Mouse (Mus musculus): ENCODE data around the gene Fermt2.
"Not testable (repeated sequence)": the region's sequence is repeated elsewhere in the genome, so short reads cannot be mapped to it uniquely, and the experiment has no call there.

Fermt2 gene

DNA sequence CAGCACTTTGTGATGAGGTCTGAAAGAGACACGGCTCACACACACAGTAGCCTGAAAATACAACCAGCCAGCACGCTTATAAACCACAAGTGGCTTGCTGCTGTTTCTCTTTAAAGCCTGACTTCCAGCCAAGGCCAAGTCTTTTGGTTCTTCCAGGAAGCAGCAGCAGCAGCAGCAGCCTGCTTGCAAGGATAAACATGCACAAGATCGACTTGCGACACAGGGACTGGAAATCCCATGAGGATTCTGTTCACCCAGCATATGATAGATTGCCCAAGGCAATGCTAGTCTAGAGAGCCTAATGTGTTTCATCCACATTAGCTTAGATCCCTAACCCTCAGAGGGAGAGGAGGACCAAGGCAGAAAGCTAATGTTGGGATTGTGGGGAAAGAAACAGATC, 22.0 kb downstream of the Fermt2 start:
- DNase-seq (ENCODE audit: low spot score): peak; percentile 84

DNA sequence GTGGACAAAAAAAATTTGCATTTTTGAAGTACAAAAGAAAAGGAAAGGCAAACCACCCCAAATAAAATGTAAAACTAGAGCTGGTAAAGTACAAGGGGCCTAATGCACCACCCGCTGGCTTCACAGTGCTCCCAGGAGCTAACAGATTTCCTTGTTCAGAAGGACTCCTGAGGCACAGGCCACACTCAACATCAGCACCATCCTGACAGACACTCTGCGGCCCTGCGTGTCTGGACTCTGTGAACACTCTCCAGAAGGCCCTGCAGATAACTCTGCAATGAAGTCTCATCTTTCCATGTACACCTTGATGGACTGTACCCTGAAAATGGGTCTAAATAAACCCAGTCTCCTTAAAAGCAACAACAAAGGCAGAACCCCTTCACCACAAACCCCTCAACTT, 22.5 kb downstream of the Fermt2 start:
- DNase-seq (ENCODE audit: low spot score): no peak

DNA sequence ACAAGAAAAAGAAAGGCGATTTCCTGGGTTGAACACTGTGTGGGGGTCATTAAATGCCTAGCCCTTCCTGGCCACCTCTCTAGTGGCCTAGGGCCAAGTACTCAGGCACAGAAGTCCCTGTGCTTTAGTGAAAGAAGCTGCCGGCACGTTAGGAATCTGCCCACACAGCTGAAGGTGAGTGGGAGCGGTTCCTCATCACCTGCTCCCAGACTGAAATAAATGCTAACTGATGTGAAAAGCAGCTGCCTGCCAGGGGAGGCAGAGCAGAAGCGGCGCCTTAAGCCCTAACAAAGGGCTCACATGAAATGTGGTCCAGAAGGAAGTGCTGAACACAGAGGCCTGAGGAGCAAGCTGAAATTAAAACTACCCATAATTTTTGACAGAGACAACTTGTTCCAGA, 22.9 kb downstream of the Fermt2 start:
- DNase-seq (ENCODE audit: low spot score): no peak

DNA sequence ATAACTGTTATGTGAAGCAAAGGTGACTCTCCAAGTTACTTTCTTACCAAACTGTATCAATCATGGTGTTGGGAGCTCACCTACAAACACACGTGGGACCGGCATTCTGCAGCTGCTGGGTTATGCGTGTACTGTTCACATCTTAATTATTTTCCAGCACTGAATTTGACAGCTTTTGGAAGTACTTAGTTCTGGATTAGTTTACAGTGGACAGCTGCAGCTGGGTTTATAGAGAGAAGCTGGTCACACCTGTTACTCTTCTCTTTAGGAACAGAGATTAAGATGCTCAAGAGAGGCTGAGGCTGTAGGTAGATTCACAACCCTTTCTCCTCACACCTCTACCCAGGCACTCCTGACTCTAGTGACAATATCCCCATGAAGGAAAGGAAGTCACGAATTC, 23.8 kb downstream of the Fermt2 start:
- DNase-seq (ENCODE audit: low spot score): no peak

DNA sequence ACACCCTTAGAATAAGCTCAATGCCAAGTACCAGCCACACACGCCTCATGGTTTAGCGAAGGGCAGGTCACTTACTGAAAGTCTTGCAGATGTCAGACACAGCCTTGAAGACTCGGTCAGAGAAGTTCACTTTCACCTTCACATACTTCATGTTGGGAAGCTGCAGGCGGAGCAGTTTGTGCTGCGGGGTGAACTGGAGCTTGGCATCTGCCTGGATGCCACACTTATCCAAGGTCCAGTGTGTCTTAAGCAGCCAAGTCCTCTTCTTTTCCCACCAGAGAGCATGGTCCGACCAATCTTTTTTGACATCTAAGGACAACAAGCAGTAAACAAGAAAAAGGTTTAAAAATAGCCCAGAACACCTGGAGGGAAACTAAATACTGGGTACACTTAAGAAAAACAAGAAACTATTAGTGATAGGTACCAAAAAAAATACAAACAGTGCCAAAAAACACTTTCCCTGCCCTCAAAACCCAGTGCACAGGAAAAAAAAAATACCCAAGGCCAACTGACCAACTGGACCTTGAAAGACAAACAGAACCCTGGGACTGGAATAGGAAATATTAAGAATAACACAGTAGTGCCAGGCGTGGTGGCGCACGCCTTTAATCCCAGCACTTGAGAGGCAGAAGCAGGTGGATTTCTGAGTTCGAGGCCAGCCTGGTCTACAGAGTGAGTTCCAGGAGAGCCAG, 25.4 kb downstream of the Fermt2 start:
- DNase-seq (ENCODE audit: low spot score): no peak

DNA sequence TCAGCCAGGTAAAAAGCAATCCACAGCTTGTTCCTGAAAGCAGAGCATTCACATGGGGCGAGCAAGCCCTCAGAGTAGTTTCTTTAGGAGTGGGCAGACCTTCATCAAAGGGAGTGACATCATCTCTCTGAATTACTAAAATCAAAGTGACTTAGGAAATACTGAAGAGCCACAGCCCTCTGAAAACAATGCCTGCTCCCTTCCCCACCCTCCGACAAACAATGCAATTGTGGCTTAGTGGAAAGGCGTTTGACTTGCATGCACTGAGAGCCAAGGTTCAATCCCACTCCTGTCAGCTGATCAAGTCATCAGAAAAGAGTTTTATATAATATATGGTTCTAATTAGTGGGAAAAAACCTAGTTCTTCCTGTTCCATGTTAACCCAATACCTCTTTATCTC, 26.0 kb downstream of the Fermt2 start:
- no peak for DNase-seq (ENCODE audit: low spot score)

DNA sequence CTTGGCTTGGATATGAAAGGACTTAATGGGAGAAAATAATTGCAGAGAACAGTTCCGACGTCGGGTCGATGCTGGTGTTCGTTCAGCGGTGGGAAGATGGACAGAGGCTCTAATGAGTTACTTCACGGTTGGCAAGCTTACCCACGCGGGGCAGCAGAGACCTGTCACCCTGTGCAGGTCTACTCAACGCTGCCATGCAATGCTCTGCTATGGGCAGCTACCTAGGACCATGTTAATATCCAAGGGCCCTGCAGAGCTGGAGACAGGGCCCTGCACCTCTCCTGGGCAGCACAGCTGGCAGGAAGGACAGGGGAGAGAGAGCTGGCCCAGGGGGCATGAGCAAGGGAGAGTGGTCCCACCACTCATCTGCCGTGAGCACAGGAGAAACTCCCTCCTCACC, 29.9 kb downstream of the Fermt2 start:
- DNase-seq (ENCODE audit: low spot score): no peak

DNA sequence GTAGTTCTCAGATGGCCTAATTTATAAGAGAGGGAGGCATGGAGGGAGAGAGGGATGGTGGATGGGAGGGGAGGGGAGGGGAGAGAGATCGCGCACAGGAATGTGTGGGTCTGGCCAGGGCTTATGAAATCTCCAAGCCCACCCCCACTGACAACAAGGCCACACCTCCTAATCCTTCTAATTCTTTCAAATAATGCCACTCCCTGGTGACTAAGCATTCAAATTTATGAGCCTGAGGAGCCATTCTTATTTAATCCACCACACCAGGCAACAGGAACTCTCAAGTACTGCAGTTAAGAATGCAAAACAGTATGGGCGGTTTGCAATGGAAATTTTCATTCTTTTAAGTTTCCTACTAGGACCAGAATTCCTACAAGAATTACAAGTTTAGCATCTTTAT, 32.8 kb downstream of the Fermt2 start:
- no peak for DNase-seq (ENCODE audit: low spot score)

DNA sequence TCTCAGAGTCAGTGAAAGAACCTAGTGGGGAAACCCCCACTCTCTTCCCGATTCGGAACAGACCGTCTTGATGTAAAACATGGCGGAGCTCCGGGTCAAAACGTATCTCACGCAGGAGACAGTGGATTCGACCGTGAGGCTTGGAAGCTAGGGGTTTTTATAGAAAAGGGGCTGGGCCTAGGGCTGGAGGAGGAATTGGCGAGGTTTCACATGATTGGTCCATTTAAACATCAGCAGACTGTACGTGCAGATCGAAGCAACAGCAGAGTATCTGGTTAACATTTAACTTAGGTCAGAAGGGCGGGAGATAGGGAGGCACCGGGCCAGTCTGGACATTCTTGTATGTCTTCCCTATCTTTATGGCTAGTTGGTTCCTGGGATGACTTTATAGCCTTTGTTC, 34.1 kb downstream of the Fermt2 start:
- DNase-seq (ENCODE audit: low spot score): not testable (repeated sequence)

DNA sequence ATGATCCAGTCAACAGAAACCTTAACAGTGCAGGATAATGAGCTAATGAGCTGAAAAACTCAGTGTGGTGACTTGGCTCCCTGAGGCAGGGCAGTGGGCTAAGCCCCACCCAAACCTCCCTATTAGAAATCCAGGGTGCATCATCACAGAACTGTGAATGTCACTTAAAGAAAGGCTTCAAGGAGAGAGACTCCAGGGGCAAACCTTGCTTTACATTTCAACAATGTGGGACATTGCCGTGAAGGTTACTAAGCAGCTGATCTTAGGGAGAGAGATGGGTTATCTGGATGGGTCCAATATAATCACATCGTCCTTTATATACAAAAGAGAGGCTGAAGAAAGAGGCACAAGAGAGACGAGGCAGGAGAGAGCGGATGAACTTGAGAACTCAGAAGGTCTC, 36.0 kb downstream of the Fermt2 start:
- DNase-seq (ENCODE audit: low spot score): no peak

DNA sequence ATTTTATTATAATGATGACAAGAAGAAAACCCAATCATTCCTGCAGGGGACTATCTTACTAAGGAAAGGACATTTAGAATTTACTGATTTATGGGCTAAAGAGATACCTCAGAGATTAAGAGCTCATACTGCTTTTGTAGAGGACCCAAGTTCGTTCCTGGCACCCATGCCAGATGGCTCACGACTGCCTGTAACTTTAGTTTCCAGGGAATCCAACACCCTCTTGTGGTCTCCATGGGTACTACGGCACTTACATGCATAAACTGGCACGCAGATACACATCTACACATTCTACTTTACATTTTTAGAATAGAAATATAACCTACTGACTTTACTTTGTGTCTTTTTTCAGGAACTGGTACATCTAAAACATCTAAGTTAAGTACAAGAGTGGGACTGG, 37.2 kb downstream of the Fermt2 start:
- no peak for DNase-seq (ENCODE audit: low spot score)

DNA sequence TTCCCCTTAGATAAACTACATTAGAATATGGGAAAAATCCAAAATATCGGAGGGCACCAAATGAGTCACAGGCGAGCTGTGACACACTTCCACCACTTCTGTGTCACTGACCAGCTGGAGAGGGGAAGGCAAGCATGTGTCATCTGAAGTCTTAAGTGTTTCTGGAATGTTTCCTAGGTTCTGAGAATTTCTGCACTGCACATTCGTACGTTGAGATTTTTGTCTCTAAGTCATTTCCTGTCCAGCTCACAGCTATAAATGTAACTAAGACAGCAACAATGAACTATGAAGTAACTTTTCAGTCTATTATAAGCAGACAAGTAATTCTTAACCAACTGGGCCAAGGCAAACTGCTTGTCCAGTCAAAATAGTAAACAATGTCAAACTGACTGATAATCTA, 37.9 kb downstream of the Fermt2 start:
- peak; percentile 71 for DNase-seq (ENCODE audit: low spot score)

DNA sequence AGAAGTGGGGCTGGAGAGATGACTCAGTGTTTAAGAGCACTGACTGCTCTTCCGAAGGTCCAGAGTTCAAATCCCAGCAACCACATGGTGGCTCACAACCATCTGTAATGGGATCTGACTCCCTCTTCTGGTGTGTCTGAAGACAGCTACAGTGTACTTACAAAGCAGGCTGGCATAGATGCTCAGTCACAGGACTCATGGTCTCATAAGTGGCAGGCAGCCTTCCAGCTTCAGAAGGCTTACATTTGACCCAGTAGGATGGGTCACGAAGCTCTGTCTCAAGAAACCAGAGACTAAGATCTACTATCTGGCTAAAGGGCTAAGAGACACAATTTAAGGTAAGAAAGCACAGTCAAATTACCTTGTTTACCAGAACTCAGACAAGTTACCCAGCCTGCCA, 42.7 kb downstream of the Fermt2 start:
- peak; percentile 83 for DNase-seq (ENCODE audit: low spot score)

DNA sequence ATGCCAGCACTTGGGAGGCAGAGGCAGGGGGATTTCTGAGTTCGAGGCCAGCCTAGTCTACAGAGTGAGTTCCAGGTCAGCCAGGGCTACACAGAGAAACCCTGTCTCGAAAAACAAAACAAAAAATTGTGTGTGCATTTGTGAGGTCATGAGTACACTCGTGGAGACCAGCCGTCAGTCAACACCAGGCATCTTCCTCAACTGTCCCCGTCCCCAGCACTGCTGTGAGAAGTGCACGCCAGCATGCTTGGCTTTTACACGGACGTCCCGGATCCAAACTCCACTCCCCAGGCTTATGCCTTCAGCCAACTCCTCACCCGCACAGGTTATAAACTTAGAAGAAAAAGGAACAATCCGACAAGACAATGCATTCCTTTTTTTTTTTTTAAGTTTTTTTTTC, 46.6 kb downstream of the Fermt2 start:
- DNase-seq (ENCODE audit: low spot score): not testable (repeated sequence)

DNA sequence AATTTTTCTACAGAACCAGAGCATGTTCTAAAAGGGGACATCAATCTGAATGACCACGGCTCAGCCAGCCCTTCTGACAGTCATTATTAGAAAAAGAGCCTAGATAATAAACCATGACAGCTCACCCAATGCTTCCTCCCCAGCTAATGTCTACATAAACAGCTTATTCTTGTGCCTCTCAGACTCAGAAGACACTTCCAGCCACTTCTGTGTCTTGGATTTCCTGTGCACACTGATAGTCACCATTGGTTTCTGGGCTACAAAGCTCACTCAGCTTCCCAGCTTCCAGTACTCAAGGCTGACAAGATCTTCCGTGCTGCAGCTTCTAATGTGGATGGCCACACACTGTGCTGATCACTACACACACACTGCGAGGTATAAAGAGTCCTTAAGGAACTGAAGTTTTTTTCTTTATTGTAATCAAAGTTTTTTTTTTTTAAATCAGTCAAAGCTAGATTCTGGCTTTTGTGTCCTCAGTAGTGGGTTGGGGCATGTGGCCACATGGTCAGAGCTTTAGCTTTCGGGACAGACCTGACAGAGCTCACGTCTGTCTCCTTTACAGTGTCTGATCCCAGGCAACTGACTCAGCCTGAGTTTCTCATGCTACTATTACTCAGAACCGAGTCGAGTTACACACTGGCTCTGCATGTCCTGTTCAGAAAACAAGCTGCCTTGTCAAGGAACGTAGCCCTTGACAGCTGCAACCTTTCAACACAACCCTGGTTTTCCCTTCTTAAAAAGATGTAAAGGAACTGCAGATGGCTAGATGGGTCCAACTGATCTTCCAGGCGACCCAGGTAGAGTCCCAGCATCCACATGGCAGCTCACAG, 50.7 kb downstream of the Fermt2 start:
- no peak for DNase-seq (ENCODE audit: low spot score)

DNA sequence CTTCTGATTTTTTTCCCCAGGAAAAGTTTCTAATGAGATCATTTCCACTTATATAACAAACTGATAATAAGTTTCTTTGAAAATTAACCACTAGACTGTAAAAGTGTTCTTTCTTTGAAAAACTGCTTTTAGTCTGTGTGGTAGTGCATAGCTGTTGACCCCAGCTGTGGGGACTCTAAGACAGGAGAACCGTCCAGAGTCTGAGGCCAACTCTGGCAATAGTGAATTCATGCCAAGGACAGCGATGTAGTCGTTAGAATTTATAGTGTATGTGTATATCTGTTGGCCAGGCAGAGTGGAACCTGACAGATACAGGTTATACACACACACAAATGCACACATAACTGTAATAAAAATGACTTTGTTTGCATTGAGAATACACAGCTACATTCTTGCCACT, 51.4 kb downstream of the Fermt2 start:
- no peak for DNase-seq (ENCODE audit: low spot score)

DNA sequence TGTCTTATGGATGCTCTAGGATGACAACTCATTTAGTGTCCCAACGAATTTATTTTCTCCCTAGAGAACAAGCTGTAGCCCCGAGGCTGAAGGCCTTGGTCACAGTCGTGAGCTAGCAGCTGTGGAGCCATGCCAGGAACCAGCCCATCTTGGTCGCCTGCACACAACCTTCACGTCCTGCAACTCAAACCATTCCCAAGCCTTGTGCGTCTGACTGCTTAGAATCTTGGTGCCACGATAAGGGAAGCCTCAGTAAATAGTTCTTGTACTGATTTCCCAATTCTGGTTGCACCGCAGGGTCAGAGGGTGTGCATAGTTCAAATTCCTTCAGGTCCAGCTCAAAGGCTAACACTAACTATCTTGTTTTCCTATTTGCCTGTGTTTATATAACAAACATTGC, 52.3 kb downstream of the Fermt2 start:
- peak; percentile 49 for DNase-seq (ENCODE audit: low spot score)

DNA sequence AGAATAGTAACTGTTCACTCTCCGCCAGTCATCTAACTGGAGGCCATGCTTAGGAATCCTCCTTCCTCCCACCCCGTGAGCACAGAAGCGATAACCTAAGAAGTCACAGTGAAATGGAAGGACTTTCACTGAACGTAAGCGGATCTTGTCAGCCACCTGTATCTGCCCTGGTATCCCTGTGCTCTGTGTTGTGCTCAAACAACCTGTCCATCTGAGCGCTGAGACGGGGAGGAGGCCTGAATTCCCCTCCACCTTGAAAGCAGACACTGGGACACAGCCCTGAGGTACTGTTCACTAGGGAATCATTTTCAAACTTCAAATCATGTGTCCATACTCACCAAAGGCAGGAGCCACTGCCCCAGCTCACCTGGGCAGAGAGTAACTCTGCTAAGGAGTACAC, 52.9 kb downstream of the Fermt2 start:
- DNase-seq (ENCODE audit: low spot score): no peak

DNA sequence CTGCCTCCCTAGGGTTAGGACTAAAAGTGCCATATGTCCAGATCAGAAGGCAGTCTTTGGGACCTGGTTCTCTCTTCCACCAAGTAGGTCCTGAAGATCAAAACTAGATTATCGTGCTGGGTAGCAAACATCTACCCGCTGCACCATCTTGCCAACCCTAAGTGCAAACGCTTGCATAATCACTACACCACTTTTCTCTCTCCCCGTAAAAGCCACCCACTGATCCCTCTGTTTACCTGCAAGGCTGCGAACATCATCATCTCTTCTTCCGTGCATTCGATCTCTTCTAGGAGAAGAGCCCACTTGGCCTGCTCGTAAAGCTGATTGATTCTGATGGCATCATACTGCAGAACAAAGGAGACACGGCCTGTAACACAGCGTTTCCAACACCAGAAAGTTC, 57.4 kb downstream of the Fermt2 start:
- DNase-seq (ENCODE audit: low spot score): no peak

DNA sequence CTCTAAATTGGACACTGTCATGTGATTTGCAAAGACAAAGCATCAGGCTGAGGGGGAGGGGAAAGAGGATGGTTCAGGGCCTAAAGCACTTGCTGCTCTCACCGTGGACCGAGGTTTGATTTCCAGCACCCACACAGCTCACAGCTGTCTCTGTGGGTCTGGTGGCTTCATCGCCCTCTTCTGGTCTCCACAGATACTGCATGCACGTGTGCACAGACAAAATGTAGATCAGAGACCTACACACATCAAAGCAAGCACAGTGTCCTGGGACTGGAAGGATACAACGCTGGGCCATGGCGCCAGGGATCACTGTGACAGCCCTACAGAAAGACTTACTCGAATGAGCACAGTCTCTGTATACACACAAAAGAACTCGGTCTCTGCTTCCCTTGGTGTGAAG, 60.5 kb downstream of the Fermt2 start:
- no peak for DNase-seq (ENCODE audit: low spot score)

DNA sequence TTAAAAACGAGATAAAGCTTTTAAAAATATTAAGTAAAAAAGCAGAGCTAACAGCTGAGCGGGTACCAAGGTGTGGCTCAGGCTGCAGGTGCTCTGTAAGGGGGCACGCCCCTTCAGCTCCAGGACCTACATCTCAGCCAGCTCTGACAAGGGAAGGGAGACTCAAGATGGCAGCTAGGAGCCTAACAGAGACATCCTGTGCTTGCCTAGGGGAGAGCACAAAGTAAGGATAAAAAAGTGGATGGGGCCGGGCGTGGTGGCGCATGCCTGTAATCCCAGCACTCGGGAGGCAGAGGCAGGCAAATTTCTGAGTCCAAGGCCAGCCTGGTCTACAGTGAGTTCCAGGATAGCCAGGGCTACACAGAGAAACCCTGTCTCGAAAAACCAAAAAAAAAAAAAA, 63.5 kb downstream of the Fermt2 start:
- DNase-seq (ENCODE audit: low spot score): not testable (repeated sequence)

DNA sequence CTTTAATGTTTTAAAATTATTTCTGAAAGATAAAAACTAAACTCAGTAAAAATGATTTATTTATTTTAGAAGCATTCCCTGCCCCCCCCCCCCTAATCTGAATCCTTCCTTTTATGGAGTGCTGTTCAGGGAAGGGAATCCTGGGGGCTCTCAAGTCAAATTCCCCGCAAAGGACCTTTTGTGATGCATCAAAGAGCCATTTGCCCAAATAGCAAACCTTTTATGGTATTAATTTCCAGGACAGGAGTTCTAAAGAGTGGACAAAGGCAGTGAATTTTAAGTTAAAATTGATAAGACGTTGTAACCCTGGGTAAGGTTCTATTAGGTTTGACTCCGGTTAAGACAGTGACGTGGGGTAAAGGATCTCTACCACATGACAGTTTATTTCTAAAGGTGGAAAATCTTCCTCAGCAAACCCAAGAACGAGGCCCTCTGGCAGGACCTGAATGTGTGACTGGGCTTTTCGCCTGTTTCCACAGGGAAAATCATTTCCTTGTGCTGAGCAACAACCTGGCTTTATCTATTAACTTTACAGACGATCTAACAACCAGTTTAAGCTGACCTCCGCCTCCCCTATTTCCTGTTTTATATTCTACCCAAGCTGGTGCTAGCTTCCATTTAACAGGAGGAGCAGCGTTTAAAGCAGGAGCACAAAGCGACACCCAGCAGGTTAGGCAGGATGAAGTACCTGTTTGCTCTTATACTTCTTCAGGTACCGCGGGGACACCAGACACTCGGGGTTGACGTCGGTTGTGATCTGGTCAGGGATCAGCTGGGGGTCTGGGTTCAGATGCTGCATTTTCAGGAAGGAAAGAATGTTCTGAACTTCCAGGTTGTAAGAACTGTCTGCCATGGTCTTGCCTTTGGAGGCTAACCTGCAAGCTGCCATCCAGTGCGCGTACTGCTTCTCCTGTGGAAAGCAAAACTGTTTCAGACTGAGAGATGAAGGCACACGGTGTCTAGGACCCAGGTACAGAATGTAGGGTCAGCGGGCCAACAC, 65.6 kb downstream of the Fermt2 start:
- DNase-seq (ENCODE audit: low spot score): no peak

DNA sequence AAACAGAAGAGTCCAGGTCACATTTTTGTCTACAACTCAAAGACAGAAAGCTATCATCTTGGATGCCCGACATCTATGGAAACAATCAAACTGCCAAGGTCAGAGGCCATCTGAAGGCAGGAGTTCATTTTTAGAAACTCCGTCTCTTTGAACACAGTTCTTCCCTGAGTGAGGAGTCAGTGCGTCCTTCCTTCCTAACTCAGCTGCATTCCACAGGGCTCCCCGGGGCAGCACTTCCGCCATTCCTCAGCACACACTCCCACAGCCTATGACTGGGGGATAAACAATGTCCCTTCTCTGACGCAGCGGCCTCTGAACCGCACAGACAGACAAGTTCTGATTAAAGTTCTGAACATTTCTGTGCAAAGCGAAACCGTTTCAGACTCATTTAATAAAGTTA, 66.3 kb downstream of the Fermt2 start:
- DNase-seq (ENCODE audit: low spot score): no peak

Measured in adipocyte (in vitro differentiated cells).